Mouse (Mus musculus): ENCODE results near the gene Atrx.

Atrx gene

DNA sequence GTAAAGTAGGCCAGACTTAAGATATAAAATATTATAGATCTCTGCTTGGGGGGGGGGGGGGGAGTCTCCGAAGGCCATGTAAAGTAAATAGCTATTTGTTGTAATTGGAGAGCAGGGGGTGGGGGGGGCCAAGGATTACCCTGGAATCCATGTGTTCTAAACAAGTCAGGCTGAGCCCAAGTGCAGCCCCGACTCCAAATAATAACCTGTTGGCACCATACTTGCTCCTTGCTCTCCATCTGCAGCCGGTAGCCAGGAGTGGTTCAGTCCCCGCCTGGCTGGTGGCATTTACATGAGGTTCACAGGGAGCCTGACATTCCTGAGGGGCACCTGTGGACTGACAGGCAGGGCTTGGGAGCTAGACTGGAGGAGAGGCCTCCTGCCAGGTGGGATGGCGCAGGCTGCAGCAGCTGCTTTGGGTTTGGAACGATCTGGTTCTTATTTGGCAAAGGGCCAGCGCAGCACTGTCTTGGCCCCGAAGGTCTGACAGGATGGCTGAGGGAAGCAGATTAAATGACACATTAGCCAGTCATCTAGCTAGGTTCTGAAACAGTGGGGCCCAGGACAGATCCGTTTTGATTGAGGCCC lies 161.9 kb downstream of the Atrx start:
- DNase-seq = no peak

DNA sequence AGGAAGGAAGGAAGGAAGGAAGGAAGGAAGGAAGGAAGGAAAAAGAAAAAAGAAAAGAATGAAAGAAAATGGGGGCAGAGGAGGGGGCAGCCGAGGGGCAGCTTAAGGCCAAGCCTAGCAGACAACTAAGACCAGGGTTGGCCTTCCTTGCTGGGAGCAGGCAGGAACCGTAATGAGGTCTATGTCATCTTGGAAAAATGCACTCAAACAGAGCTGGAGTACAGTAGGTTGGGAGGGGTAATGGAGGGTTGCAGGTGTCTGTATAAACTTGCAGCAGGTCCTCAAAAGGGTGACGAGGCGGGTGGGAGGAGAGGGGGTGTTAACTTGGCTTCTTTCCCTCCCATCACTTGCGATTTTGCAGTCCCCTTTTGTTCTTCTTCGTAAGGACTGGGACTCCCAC lies 163.2 kb downstream of the Atrx start:
- no peak for DNase-seq

DNA sequence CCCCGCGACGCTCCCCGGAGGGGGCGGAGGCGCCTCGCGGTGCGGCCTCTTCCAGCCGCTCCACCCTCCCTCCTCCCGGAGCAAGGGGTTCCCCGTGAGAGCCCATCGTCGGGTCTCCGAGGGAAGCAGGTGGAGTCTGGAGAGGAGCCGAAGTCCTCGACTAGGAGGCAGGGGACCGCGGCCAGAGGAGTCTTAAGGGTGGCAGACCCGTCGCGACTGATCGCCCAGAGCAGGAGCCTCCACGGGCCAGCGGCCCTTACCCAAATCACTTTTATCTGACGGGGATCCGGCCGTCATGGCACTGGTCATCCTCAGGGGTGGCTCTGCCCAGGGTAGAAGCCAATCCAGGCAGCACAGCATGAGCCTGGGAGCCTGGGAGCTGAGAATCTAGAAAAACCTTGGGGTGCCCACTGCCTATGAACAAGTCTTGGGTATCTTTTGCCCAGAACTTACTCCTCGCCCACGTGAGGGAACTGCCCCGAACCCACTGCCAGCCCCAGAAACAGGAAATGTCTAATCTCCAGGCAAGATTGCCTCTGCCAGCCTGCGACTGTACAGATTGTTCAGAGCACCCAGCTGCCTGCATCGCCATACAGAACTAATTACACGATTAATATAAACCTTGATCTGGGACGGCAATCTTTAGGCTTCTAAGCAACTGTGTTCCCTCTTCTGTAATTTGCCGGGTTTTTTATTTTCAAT lies 164.0 kb downstream of the Atrx start:
- DNase-seq = no peak

DNA sequence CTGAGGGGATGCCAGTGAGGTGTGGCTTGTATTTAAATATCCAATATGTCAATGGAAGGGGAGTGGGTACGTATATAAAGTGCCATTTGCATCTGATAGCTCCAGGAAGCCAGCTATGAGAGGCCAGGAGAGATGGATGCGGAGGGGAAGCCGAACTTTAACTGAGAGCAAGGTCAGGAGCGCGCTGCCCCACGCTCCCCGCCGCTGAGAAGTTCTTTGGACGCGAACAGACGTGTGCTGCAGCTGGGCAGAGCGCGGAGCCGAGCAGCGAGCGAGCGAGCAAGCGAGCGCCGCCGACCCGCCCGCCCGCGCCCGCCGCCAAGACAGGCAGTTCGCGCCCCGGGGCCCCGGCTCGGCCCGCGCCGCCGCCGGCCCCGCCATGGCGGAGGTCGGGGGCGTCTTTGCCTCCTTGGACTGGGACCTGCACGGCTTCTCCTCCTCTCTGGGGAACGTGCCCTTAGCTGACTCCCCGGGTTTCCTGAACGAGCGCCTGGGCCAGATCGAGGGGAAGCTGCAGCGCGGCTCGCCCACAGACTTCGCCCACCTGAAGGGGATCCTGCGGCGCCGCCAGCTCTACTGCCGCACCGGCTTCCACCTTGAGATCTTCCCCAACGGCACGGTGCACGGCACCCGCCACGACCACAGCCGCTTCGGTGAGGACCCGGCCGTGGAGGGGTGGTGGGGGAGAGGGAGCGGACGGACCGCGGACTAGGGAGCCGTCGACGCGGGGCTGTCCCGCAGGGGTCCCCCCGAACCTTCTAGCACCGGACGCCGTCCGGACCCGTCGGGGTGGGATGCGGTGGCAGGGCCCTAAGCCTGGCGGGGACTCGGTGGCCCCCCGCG lies 164.8 kb downstream of the Atrx start, which contains the start of gene Fgf16:
Gene Fgf16, plus strand, starts transcription at position 118 of the 843 bp plus-strand sequence.
- no peak for DNase-seq

DNA sequence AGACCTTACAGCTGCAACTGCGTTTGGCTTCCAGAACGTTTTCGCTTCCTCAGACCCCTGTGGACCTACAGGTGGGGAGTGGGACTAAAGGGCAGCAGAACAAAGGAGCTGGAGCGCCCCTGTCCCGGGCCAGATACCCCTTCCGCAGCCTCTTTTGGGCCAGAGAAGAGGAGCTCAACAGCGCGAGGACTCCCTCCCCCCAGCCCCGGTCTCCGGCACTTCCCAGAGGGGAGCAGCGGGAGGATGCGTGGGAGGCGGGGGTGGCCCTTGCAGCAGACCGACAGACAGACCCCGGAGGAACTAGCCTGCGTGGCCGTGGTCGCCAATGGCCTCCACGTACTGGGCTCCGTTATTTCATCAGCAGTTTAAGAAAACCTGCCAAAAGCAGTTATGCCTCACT lies 165.6 kb downstream of the Atrx start:
- DNase-seq = no peak

DNA sequence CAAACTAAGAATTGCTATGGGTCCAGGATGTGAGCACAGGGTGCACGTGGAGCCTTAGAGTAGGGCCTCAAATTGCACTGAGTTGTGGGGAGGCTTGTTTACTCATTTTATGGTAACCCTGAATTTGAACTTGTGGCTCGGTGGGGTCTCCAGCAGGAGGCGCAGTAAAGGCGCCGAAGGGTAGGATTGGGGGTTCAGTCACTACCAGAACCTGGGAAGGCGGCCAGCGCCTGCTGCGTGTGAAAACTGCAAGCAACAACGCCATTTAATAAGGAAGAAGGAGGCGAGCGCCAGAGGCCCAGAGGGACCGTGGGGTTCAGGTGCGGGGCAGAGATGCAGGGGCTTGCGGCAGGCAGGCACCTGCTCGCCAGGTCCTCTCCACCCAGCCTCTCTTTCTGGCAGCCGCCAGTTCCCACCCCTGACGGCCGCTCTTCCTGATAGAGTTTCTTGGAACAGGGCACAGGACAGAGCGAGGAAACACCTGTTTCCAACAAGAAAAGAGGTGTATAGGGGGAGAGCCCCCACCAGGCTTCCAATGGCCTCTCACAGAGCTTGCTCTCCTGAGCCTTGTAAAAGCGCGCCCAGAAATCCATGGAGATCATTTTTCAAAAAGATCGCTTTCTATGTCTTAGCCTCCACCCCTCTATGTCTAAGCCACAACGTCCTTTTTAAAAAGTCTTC lies 166.2 kb downstream of the Atrx start:
- DNase-seq = no peak

All from right cerebral cortex, postnatal 25 days (tissue).